Mouse (Mus musculus) urinary bladder, postnatal 14 days (tissue): Measurements from ENCODE around the gene Siah2.

Experiments used
- DNase-seq: peaks from one replicate; pipeline ENCODE4 v3.0.0; 2021; ENCODE audit warnings: low spot score

The Siah2 gene

GRCm38 (mm10) chr3:58663970-58664369 is 28.2 kb downstream of the Siah2 start:
- DNase-seq, result no peak

- DNase-seq, result no peak
Observed at GRCm38 (mm10) chr3:58660636-58661035, 31.6 kb downstream of the Siah2 start.

GRCm38 (mm10) chr3:58657356-58657755 is 34.8 kb downstream of the Siah2 start:
- DNase-seq, result peak; percentile 58

- peak; percentile 62 for DNase-seq
Observed at GRCm38 (mm10) chr3:58655362-58656130, 36.7 kb downstream of the Siah2 start.

DNA sequence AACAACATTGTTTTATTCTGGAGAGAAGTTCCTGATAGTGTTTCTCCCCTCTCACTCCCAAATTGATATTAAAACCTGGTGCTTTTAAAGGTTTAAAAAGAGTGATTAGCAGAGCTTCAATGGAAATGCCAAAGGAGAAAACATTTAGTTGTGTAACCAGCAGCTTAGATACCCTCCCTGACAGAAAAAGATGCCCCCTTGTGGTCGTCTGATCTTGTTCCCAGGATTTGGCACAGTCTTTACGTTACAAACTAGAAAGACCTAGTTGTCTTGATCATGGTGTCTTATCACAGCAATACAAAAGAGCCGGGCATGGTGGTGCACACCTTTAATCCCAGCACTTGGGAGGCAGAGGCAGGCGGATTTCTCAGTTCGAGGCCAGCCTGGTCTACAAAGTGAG is 38.3 kb downstream of the Siah2 start:
- DNase-seq, result peak; percentile 29

DNA sequence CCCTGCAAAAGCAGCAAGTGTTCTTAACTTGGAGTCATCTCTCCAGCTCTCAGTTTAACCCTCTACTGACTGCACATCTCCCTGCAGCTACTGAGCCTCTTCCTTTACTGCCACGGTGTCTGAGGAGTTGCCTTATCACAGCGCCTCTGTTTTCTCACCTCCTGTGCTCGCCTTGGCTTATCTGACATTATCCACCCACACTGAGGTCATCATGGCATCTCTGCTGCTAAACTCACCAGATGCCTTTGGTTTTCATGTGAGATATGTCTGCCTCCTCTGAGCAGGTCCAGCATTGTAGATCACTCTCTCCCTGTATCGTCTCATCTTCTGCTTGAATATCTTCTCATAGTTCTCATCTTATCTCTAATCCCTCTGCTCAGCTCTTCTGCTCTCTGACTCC is 41.9 kb downstream of the Siah2 start:
- DNase-seq, result no peak

- DNase-seq, result no peak
Observed at GRCm38 (mm10) chr3:58647179-58647578, 45.0 kb downstream of the Siah2 start.

GRCm38 (mm10) chr3:58646180-58646579 is 46.0 kb downstream of the Siah2 start:
- DNase-seq, result no peak

GRCm38 (mm10) chr3:58636406-58637295 is 55.5 kb downstream of the Siah2 start, which contains the start of gene Erich6:
TSS of gene Erich6 (minus strand) at chr3:58637207.
- DNase-seq, result peak; percentile 22

DNA sequence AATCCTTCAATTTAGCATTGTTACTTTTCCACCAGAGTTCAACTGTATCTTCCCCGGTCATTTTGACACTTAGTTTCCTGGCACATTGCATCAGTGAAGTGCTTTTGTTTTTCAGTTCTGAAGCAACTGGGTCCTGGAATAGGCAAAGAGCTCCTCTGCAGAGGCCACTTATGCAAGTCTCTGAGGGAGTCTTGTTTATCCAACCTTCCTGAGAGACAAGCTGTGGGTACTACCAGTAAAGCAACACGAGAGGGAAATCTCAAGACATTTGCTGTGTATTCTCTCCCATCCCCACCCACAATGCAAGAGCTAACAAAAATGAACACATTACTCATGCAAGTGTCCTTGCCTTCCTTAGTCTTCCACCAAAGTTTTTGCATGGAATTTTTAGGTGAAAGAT is 60.5 kb downstream of the Siah2 start:
- DNase-seq, result no peak

DNA sequence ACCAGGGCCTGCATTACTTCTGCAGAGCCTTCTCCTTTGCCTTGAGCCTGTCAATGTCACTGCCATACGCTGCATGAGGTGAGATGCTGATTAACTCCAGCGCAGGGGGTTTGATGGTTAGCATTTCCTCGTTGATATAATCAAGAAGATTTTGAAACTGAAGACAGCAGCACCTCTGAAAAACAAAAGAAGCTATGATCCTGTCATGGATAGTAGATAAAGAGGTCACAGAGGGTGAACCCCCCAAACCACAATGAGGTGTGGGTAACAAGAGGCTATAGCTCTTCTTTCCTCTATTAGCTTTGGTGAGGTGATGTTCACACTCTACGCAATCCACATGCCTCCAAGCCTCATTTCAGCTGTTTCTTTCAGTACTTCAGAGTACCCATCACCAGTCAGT is 67.2 kb downstream of the Siah2 start:
- no peak for DNase-seq
